23 mouse cellular contexts compared by ENCODE assay signal in the genomic region with DNA sequence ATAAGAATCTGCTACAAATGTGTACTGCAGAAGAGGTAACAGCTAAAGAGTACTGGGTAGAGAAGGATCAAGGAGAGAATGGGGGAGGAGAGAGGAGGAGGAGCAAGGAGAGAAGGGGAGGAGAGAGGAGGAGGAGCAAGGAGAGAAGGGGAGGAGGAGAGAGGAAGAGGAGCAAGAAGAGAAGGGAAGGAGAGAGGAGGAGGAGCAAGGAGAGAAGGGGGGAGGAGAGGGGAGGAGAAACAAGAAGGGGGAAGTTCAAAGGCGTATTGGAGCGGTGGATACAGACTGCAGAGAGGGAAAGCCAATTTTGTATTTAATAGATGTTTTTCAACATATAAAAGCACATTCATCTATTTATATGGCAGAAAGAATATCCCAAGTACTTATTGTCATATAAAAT.
DNase-seq lines count a peak whose midpoint lies in the region; ATAC-seq and TF ChIP-seq lines count a peak whose summit lies in the region.
"Had no signal": no experiment of that assay in that cellular context is flagged by ENCODE, and none has a peak within 500 bp of the region (broad histone marks: within the 10 kb centered on the region; RNA-seq: fewer than 3 reads in every experiment).

No protein-coding gene starts in this region.

- H3K36me3 ChIP-seq in liver, embryonic 11.5 days (ENCODE audit: control insufficient read depth, insufficient read depth, low read length): no peaks in the 10 kb centered on the region
- no peaks in the 10 kb centered on the region for H3K36me3 ChIP-seq in liver, postnatal 0 days (replicated peaks; ENCODE audit: insufficient read depth, low read length)
- H3K36me3 ChIP-seq in lung, postnatal 0 days (ENCODE audit: insufficient read depth, low read length): no peaks in the 10 kb centered on the region
- H3K36me3 ChIP-seq: embryonic facial prominence, embryonic 10.5 days; embryonic facial prominence, embryonic 13.5 days; forebrain, embryonic 12.5 days; forebrain, embryonic 15.5 days; hindbrain, embryonic 12.5 days; hindbrain, embryonic 15.5 days had no signal

- no peak overlapping the region for H3K4me2 ChIP-seq in liver, embryonic 11.5 days
- H3K4me2 ChIP-seq in liver, postnatal 0 days (ENCODE audit: low read depth, low read length): no peak overlapping the region
- no peak overlapping the region for H3K4me2 ChIP-seq in lung, postnatal 0 days (replicated peaks; ENCODE audit: low read depth, low read length)
- H3K4me2 ChIP-seq: embryonic facial prominence, embryonic 13.5 days; forebrain, embryonic 12.5 days; forebrain, embryonic 15.5 days; heart, embryonic 11.5 days; hindbrain, embryonic 12.5 days; hindbrain, embryonic 15.5 days had no signal

- no peak overlapping the region for H3K9ac ChIP-seq in liver, embryonic 11.5 days (ENCODE audit: low read depth, low read length)
- H3K9ac ChIP-seq in liver, postnatal 0 days (replicated peaks): no peak overlapping the region
- no peak overlapping the region for H3K9ac ChIP-seq in lung, postnatal 0 days (replicated peaks; ENCODE audit: low read depth)
- H3K9ac ChIP-seq: embryonic facial prominence, embryonic 13.5 days; forebrain, embryonic 12.5 days; forebrain, embryonic 15.5 days; hindbrain, embryonic 12.5 days; hindbrain, embryonic 15.5 days had no signal

- 73% methylated on average over 2 of the region's 2 CpGs for WGBS in liver, embryonic 11.5 days
- WGBS in liver, postnatal 0 days (ENCODE audit: insufficient replicate concordance): 42% methylated on average over 2 of the region's 2 CpGs
- WGBS in lung, postnatal 0 days: 59% methylated on average over 2 of the region's 2 CpGs

- ATAC-seq in liver, embryonic 11.5 days (replicated peaks; ENCODE audit: low FRiP score): 0 out of 2 replicates have a peak, but pooled peaks have one; percentile 41
- no peak for ATAC-seq in liver, postnatal 0 days
- no peak for ATAC-seq in lung, postnatal 0 days
- peak; percentile 56; the same call in 1 of the 2 replicates for ATAC-seq in megakaryocyte, adult 5-6 weeks (ENCODE audit: poor library complexity, severe bottlenecking)
- ATAC-seq: forebrain, embryonic 15.5 days had no signal

- H3K27me3 ChIP-seq in liver, embryonic 11.5 days (replicated peaks; ENCODE audit: control insufficient read depth, insufficient read depth, low read length): no peaks in the 10 kb centered on the region
- no peaks in the 10 kb centered on the region for H3K27me3 ChIP-seq in liver, postnatal 0 days (ENCODE audit: insufficient read depth, low read length)
- H3K27me3 ChIP-seq in lung, postnatal 0 days (replicated peaks; ENCODE audit: insufficient read depth, low read length): no peaks in the 10 kb centered on the region
- H3K27me3 ChIP-seq: embryonic facial prominence, embryonic 13.5 days; forebrain, embryonic 12.5 days; forebrain, embryonic 15.5 days; hindbrain, embryonic 12.5 days; hindbrain, embryonic 15.5 days had no signal

- no peak for TF ChIP-seq EP300 in liver, postnatal 0 days (IDR thresholded peaks at IDR 0.05; ENCODE audit: low read depth)
- no peak for TF ChIP-seq EP300 in lung, postnatal 0 days (IDR thresholded peaks at IDR 0.05)

- no peak for TF ChIP-seq CTCF in liver, postnatal 0 days (IDR thresholded peaks at IDR 0.05; ENCODE audit: low read depth)
- no peak for TF ChIP-seq CTCF in lung, postnatal 0 days (IDR thresholded peaks at IDR 0.05)

- DNase-seq in liver, embryonic 11.5 days (ENCODE audit: low spot score): no peak
- DNase-seq in liver, postnatal 0 days: no peak
- DNase-seq in lung, postnatal 0 days (ENCODE audit: low spot score): peak; percentile 7
- no peak for DNase-seq in lung, postnatal 10 days
- DNase-seq in cerebellum, postnatal 25 days: no peak
- no peak for DNase-seq in cerebellum, adult 9-10 months
- DNase-seq: adrenal gland, adult 2 months; adrenal gland, postnatal 14 days; cerebellum, adult 11 months; cerebellum, adult 2 months; cerebellum, postnatal 10 days; embryo, embryonic 11 days; gastrocnemius, postnatal 25 days; heart, adult 11 months had no signal

- no peak overlapping the region for H3K27ac ChIP-seq in liver, embryonic 11.5 days (ENCODE audit: low read depth, low read length)
- H3K27ac ChIP-seq in liver, postnatal 0 days (ENCODE audit: low read depth): no peak overlapping the region
- H3K27ac ChIP-seq in lung, postnatal 0 days (ENCODE audit: low read length): no peak overlapping the region
- H3K27ac ChIP-seq: embryonic facial prominence, embryonic 10.5 days; embryonic facial prominence, embryonic 13.5 days; forebrain, embryonic 12.5 days; forebrain, embryonic 15.5 days; hindbrain, embryonic 12.5 days; hindbrain, embryonic 15.5 days had no signal

- H3K4me1 ChIP-seq in liver, embryonic 11.5 days (replicated peaks; ENCODE audit: control insufficient read depth, insufficient read depth, low read length): no peaks in the 10 kb centered on the region
- no peaks in the 10 kb centered on the region for H3K4me1 ChIP-seq in liver, postnatal 0 days (ENCODE audit: insufficient read depth)
- no peaks in the 10 kb centered on the region for H3K4me1 ChIP-seq in lung, postnatal 0 days (ENCODE audit: insufficient read depth, low read depth, low read length)

- H3K9me3 ChIP-seq in liver, embryonic 11.5 days (ENCODE audit: control insufficient read depth, low read length): no peaks in the 10 kb centered on the region
- H3K9me3 ChIP-seq in liver, postnatal 0 days (ENCODE audit: low read length): no peaks in the 10 kb centered on the region
- no peaks in the 10 kb centered on the region for H3K9me3 ChIP-seq in lung, postnatal 0 days (ENCODE audit: low read length)
- H3K9me3 ChIP-seq: embryonic facial prominence, embryonic 10.5 days; embryonic facial prominence, embryonic 13.5 days; forebrain, embryonic 12.5 days; forebrain, embryonic 15.5 days; hindbrain, embryonic 12.5 days; hindbrain, embryonic 15.5 days had no signal

- H3K4me3 ChIP-seq in liver, embryonic 11.5 days (ENCODE audit: low read depth, low read length): no peak overlapping the region
- no peak overlapping the region for H3K4me3 ChIP-seq in liver, postnatal 0 days (ENCODE audit: low read depth, low read length)
- H3K4me3 ChIP-seq in lung, postnatal 0 days (ENCODE audit: low read depth, low read length): no peak overlapping the region
- H3K4me3 ChIP-seq: embryonic facial prominence, embryonic 10.5 days; embryonic facial prominence, embryonic 13.5 days; erythroblast, embryonic 14.5 days; forebrain, embryonic 12.5 days; forebrain, embryonic 15.5 days; hindbrain, embryonic 12.5 days; hindbrain, embryonic 15.5 days had no signal

Comparison
In these comparisons a context has a peak if more than half of its experiments do, and no peak if none do; other contexts are left out.
1. ATAC-seq: peak in liver, embryonic 11.5 days (single experiment) and megakaryocyte, adult 5-6 weeks (single experiment); none in liver, postnatal 0 days (single experiment) and lung, postnatal 0 days (single experiment).